Mouse (Mus musculus) left cerebral cortex, adult 8-10 months (tissue): ENCODE measurements around the gene Kcnk10. TPM values are rescaled to one million over a fixed set of nuclear protein-coding genes. Genes with fewer than 3 reads are reported as not detected.
"Not testable (repeated sequence)": the region's sequence is repeated elsewhere in the genome, so short reads cannot be mapped to it uniquely, and the experiment has no call there.

Experiments
- DNase-seq, 2 experiments: peaks; one replicate each; pipeline ENCODE4 v3.0.0; 2022; ENCODE audit warnings: low spot score in 2 of 2
- total RNA-seq, 4 experiments: library from RNA; stranded (reverse); gene quantifications; 2 replicates each; pipeline ENCODE4 v1.2.4; 2022

Gene Kcnk10
- total RNA-seq, result 10 to 100 TPM; 11.5 to 15.2 (median 13.4) TPM

DNA sequence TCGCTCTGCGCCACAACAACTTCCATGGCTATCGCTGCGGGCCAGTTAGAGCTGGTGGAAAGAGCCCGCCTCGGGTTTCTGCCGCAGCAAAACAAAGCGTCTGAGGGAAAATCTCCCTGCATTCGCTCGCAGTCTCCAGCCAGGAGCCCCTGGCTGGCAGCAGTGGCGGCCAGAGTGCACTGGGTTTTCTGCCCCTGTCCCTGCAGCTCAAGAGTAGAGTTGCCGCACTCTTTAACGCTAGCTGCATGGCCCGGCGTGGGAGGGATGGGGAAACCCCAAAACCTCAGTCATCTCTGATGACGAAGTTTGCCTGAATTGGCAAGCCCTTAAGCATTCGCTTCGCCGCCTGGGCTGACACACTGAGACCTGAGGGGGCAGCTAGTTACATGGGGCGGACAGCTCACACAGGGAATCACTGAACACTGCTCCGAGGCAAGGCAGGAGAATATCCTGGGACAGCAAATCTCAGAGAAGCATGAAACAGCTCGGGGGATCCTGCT lies at the start of gene Kcnk10:
Gene Kcnk10, minus strand, starts transcription at position 450 of the 500 bp plus-strand sequence.
- peak in 1 of 2 experiments; percentile 38 for DNase-seq

DNA sequence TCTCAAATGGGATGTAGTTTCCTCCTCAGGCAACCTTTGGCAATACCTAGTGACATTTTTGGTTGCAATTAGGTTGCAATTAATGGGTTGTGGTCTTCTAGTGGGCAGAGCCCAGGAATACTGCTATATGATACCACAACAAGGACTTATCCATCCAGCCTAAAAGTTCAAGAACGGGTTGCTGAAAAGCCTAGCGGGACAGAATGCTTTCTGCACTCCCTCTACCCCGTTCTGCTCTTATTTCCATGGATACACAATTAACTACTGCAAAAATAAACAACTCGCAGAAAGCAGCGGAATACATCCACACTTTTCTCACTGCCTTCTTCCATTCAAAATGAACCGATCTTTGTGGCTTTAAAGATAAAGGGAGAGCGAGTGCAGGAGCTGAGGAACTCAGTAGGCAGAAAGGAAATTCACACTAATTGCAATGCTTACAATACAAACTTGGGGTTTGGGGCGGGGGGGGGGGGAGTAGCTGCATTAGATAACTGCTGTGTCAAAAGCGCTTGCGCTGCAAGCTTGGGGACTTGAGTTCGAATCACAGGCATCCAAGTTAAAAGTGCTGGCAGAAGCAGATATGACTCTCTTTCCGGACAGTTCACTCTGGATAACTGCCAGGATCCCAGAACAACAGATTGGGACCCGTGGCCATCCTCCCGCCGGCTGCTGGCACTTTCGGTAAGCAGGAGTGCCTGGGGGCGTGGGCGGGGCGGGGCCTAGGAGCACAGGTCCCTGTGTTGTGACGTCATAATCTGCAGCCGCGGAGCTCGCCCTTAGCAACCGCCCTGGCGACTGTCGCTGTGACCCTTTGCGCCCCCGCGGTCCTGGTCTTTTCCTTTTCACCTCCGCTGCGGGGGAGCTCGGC lies 49.5 kb upstream of the Kcnk10 start, which contains the start of gene Spata7:
Gene Spata7, plus strand, starts transcription at position 766 of the 868 bp plus-strand sequence.
- peak; percentile 79 to 89 for DNase-seq

DNA sequence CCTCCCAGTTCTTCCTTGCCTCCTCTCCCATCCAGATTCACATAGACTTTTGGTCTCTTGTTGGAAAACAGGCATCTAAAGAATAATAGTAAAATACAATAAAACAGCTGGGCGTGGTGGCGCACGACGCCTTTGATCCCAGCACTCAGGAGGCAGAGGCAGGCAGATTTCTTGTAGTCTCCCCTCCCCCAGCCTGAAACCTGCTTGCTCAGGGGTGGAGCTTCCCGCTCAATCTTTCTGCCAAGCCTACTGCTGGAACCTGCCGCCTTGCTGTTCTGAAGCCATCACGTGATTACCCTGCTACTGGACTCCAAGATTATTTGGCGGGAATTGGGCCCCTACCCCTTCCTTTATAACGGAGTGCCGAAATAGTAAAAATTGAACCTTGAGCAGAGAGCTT lies 45.2 kb upstream of the Kcnk10 start:
- not testable (repeated sequence) for DNase-seq

DNA sequence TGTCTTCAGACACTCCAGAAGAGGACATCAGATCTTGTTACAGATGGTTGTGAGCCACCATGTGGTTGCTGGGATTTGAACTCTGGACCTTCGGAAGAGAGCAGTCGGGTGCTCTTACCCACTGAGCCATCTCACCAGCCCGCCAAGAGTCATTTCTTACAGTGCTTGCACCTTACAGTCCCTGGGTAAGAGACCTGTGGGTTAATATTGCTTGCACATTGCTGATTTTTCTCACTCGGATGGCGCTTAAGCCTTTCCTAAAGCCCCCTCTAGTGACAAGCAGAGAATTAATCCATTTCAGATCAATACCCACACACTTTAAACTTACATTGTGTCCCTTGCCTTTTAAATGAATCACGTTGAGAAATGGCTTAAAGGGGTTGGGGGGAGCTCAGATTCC lies 42.8 kb upstream of the Kcnk10 start:
- DNase-seq, result not testable (repeated sequence)

DNA sequence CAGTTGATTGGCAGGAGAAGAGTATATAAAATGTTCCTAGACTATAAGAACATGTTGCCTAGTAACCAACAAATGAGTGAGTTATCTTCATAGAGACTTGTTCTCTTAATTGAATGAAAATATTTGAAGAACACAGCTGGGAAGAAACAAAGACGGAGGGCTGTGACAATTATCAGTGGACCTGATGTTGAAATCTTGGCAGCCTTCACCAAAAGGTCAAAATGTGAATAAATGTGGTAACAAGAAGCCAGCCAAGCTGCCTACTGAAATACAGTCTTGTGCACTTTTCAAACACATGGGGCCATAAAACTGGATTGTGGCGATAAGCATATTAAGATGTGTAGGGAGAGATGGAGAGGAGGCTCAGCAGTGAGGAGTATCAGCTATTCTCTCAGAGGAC lies 41.4 kb upstream of the Kcnk10 start:
- no peak for DNase-seq

DNA sequence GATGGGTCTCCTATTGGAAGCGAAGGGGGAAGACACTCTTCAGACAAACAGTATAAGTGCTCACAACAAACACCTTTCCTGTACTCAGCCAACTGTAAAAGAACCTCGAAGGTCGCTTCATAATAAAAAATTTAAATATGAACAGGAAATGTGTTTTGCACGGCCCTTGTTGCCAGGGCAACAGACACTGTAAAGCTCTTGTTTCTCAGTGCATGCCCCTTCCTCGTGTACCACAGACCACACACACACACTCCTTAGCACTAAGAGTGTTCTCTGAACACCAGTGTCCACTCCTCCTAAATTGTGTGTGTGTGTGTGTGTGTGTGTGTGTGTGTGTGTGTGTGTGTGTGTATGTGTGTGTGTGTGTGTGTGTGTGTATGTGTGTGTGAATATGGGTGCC lies 37.6 kb upstream of the Kcnk10 start:
- no peak for DNase-seq

DNA sequence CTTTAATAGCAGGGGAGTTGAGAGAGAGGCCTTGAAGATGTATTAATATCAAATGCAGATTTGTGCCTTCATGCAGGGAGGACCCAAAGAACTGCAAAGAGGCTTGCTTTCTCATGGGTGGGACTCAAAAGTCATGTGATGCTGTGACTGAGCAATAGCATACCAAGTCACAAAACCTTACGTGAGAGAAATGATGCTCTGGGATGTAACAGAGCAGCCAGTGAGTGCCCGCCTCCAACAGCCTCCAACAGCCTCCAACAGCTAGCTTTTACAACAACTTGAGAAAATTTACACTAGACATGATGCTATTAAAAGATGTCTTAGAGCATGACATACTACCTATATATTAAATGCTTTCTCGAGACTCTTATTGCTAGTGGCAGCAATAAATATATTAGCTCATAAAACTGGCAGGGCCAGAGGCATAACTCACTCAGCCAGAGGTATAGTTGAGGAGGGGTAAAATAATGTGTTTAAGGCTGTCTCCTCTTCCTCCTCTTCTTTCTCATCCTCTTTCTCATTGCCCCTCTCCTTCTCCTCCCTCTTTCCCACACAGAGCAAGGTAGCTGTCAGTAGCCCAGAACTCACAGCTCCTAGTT lies 36.9 kb upstream of the Kcnk10 start:
- DNase-seq, result no peak

DNA sequence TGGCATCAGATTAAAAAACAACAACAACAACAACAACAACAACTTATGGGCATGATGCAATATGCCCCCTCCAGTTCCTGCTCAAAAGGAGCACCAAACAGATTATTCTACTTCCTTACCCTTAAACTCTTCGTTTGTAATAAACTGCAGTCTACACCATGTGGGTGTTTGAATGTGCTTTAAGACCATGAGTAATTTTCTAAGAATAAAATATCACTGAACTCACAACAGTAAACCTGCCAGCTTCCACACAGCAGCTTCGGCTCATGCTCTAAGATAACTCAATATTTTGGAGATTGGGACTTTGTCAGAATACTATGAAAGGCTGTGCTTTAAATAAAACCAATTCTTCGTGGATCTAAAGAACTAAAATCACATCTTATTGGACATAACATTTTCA lies 32.2 kb upstream of the Kcnk10 start:
- DNase-seq, result no peak

DNA sequence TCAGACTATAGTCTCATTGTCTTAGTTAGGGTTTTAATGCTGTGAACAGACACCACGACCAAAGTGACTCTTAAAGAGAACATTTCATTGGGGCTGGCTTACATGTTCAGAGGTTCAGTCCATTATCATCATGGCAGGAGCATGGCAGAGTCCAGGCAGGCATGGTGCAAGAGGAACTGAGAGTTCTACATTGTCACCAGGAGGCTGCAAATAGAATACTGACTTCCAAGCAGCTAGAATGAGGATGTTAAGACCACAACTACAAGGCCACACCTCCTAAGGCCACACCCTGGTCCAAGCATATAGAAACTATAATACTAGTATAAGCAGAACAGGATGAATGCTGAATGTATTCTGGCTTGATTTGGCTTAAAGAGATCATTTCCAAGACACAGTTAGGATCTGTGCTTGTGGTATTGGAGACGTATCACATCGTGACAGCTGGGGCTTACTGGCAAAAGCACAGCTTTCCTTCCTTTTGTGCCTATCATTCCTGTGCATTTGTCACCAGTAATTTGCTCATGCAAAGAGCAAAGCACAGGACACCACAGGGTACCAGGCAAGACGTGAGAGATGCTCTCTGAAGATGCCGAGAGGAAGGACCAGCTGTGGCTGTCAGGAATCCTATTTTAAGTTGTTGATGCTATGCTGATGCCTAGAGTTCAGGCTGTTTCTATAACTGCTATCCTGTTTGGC lies 28.6 kb upstream of the Kcnk10 start:
- no peak for DNase-seq

DNA sequence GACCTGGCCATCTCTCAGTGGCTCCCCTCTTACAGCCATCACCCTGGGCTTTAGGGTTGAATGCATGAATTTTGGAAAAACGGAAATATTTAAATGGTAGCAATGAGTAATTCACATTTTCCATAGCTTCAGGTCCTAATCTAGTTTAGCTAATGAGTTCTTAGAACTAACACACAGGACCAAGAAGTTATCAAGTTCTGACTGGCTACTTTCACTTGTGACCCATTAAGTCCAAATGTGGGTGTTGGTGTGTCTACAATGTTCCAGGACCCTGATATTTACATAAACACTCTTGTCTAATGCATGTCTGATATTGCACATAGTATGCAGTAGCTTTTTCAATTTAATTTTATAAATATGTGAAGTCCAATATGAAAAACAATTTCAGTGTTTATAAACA lies 27.2 kb upstream of the Kcnk10 start:
- DNase-seq, result no peak

DNA sequence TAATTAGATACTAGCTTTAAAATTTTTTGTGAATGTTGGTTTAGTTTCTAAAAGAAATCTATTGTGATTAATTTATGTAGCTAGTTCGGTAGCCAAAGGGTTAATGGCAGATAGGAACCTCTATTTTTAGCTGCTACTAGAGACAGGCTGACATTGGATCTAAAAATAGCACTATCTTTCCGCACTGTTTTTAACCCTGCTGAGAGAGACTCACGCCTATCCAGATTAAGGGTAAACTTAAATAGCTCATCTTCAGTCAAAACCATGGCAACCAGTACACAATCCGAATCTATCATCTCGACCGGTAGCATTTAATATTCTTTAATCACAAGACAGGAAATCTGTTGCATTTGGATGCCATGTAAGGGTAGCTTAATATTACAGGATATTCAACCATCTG lies 24.0 kb upstream of the Kcnk10 start:
- no peak for DNase-seq

DNA sequence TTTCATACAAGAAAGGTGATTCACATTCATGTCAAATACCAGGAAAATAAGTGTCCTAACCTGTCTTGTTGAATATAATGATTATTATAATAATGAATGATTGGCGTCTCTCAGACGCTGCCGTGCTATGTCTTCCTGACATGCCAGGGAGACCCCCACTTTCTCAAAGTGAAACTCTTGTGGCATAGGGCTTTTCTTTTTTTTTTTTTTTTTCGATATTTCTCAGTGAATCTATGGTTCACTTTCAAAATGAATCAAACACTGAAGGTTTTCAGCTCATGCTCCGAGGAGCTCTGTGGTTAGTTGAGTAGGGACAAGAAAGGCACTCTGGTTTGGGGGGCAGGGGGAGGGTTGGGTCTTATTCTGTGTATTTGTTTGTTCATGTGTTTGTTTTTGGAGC lies 22.8 kb upstream of the Kcnk10 start:
- DNase-seq, result no peak

DNA sequence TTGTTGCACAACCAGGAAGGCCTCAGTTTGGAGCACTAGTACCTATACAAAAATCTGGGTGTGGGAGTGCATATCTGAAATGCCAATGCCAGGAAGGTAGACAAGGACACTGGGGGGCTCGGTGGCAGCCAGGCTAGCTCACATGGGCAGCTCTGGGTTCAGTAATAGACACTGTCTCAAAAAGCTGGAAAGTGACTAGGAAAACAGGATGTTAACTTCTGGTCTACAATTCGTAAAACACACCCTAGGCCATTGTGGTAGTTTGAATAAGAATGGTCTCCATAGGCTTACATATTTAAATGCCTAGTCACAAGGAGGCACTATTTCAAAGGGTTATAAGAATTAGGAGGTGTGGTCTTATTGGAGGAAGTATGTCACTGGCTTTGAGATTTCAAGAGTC lies 12.9 kb upstream of the Kcnk10 start:
- DNase-seq, result no peak

DNA sequence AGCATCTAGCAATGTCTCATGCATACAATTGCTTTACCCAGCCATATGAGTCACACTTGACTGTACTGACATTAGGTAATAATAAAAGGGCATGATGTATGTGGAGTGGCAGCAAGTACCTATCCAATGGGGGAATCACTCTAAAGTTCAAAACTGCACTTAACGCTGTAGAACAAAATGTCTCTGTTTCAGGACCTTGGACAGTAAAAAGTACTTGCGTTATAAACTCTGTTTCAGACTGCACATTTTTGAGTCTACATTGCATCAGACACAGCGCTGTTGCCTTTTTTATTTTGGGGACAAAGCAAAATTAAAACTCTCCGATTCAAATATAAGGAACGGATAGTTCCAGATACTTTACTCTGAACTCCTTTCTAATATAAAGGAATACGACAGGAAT lies 10.5 kb upstream of the Kcnk10 start:
- no peak for DNase-seq

DNA sequence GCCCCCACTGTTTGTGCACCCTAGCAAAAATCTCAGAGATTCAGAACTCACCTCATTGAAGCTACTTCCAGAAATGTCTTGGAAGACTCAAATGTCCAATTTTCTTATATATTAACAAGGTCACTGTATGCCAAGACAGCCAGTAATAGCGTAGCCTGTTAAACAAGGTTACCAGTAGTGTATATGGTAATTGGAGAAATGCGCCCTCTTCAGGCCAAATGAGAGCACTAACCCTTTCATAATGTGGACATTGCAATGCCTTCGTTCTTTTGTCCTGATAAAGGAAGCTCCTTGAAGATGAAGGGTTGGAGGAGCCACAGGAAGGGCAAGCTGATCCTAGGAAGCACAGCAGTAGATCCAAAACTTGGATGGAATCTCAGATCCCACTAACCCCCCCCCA lies 7.2 kb upstream of the Kcnk10 start:
- no peak for DNase-seq

DNA sequence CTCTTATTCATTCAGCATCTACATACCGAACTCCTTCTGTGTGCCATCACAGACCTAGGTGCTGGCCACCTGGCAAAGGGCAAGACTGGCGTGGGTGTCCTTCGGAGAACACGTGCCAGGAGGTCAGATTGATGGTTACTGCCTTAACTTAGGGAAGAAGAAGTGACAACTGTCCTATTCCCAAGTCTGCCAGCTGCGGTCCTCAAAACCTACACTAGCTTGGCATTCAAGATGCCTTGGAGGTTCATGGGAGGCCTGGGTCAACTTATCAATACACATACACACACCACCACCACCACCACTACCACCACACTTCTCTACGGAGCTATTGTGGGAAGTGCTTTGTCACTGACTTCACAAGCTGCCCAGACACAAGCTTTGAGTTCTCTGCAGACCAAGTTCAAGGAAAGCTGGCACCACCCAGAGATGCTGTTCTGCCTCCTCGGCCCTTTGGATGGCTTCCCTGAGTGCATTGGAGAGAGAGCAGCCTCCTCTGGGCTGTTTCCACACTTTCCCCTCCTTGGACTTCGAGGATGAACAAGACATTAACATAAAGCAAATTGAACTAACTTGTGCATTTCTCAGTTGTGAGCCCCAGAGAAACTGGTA lies 2.1 kb downstream of the Kcnk10 start:
- DNase-seq, result no peak

DNA sequence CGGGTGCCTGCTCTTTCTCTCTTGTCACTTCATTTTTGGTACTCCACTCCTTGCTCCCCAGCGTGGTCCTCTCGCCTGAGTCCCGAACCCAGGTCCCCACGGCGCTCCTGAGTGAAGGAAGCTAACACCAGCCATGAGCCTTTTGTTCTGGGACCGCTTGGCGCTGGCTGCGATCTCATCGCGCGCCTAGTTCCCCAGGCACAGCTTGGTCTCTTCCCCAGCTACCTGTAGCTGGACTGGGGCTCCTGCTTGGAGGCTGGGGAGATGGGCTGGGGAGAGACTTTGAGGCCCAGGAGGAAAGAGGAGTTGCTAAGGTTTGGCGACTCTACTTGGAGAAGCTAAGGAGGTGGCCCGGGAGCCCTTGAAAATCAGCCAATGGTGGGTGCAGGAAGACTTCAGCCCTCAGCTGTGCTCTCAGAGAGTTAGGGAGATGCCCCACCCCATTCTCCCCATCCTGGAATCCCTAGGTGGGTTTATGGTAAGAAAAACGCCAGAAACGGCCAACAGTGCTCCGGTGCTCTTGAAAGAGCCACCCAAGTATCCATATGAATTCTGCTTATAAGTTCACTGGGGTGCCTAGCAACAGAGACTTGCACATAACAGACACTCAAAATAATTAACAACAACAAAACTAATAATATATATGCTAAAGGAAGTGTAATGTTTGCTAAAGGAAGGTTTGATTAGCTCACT lies 2.8 kb downstream of the Kcnk10 start:
- DNase-seq, result no peak

DNA sequence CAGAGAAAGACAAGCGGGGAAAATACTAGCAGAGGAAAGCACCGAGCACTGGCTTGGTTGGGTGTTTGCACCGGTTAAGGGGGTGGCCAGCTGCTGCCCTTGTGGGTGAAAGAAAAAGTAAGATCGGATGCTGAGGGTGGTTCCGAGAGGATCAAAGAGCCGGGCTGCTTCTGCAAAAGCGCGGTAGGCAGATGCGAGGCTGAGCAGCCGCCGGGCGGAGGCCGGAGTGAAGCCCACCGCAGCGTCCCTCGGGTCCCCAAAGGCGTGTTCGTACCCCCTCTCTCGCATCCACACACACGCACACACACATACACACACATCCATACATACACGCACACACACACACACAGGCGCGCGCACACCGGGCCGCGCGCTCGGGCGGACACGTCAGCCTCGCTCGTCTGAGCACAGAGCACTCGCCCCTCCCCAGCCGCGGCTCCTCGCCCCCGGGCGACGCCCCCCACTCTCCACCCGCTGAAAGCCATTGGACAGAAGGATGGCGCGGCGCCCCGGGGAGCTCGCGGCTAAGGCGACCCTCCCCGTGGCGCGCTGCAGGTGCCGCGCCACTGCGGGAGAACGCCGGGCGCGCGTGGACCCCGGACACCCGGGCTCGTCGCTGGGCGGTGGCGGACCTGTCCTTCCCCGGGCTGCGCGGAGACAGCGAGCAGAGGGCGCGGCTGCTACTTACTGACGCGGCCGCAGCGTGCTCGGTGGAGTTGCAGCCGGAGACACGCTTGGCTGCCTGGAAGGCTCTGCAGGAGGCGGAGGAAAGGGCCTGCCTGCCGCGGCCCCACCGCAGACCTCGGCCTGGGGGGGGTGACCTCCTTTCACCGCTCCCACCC lies 3.5 kb downstream of the Kcnk10 start:
- DNase-seq, result peak; percentile 45 to 70

DNA sequence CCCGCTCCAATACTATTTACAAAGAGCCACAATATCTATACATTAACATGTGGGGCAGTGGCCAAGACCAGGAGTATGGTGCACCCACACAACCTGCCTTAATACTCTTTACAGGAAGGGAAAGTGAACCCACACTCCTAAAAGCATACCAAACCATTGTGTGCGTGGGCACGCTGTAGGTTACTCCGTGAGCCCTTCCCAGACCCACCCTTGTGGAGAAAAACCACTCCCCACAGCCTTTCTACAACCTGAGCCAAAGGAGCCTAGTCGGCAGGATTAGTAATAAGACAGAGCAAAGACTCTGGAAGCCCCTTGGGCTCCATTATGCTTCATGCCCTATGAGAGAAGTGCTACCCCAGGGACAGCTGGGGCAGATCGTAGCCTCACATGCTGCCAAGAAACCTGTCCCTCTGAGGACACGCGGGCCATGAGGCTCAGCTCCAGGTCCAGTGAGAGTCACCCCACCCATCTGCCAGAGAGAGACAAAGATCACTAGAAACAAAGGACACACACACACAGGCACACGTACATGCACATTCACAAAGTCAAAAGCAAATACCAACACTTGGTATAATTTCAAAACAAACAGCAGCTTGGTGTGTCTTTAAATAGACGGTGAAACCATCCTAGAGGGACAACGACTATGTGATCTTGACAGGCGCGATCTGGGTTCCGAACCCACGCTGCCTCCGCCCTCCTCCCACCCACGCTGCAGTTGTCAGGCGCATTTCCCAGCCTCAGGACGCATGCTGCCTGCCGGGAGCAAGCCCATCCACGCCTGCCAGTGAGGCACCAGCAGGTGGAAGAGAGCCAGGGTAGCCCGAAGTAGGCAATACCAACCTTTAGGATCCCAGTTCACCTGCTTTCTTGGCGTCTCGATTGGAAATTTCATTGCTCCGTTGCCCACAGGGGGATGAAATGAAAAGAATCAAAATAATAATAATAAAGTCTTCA lies 4.5 kb downstream of the Kcnk10 start:
- DNase-seq, result peak; percentile 67 to 80
